Mouse (Mus musculus) adrenal gland, adult 8-10 months (tissue): Measurements from ENCODE around the gene Plcd4. TPM values are rescaled to one million over a fixed set of nuclear protein-coding genes. Genes with fewer than 3 reads are reported as not detected.

Experiments
- DNase-seq: peaks from one replicate; pipeline ENCODE4 v3.0.0; 2022
- microRNA-seq, 2 experiments: library from miRNA; unstranded; fragments of <30 nt; microRNA quantifications; one replicate each; pipeline ENCODE4 v1.2.0; 2022
- total RNA-seq, 4 experiments: library from RNA; stranded (reverse); gene quantifications; 2 replicates each; pipeline ENCODE4 v1.2.4; 2022

The Plcd4 gene
- total RNA-seq, 4 experiments from 2014 or later = 1.1 to 2.1 (median 1.5) TPM

GRCm38 (mm10) chr1:74600501-74601266 lies 58.0 kb downstream of the Plcd4 start:
- DNase-seq = no peak

GRCm38 (mm10) chr1:74601267-74601962 lies 58.7 kb downstream of the Plcd4 start, which contains the start of the genes Rnf25 and Stk36:
Gene Rnf25 (minus strand): TSS chr1:74601397.
Gene Stk36 (plus strand): TSS chr1:74601445.
- peak; percentile 82 for DNase-seq

Small RNAs within 50 kb of the gene (microRNA-seq; reads per million reads assigned to microRNA genes)
- 0 reads per million in 2 experiments for gene Gm25035

Other genes with a start within 250 kb of the Plcd4 start
- gene Tmbim1, start 237.3 kb upstream of the Plcd4 start, total RNA-seq = 100 to 1,000 TPM; 123 to 136 (median 131) TPM
- 1 to 10 TPM in 2 of 4 experiments, under 1 TPM in 2; 0.21 to 1.4 (median 0.81) TPM for gene Catip, start 180.8 kb upstream of the Plcd4 start, total RNA-seq
- gene Slc11a1, start 167.7 kb upstream of the Plcd4 start, total RNA-seq = 10 to 100 TPM; 12.9 to 29.1 (median 19.7) TPM
- 100 to 1,000 TPM; 141 to 175 (median 160) TPM for gene Ctdsp1, start 151.4 kb upstream of the Plcd4 start, total RNA-seq
- gene Vil1, start 133.5 kb upstream of the Plcd4 start, total RNA-seq = 1 to 10 TPM in 3 of 4 experiments, under 1 TPM in 1; 0.96 to 4.1 (median 2.6) TPM
- 10 to 100 TPM; 27.1 to 29.4 (median 28.1) TPM for gene Cnot9, start 36.8 kb upstream of the Plcd4 start, total RNA-seq
- 10 to 100 TPM; 14.1 to 23.0 (median 17.8) TPM for gene Usp37, start 1.4 kb downstream of the Plcd4 start, total RNA-seq
- 10 to 100 TPM; 14.3 to 20.2 (median 18.3) TPM for gene Zfp142, start 45.4 kb downstream of the Plcd4 start, total RNA-seq
- gene Bcs1l, start 45.4 kb downstream of the Plcd4 start, total RNA-seq = 10 to 100 TPM; 27.1 to 33.2 (median 29.0) TPM
- 10 to 100 TPM; 50.2 to 79.7 (median 66.6) TPM for gene Rnf25, start 58.5 kb downstream of the Plcd4 start, total RNA-seq
- gene Stk36, start 58.6 kb downstream of the Plcd4 start, total RNA-seq = 10 to 100 TPM in 1 of 4 experiments, 1 to 10 TPM in 3; 3.5 to 11.8 (median 4.8) TPM
- gene Ttll4, start 118.9 kb downstream of the Plcd4 start, total RNA-seq = 10 to 100 TPM; 18.4 to 30.1 (median 21.1) TPM
- 10 to 100 TPM; 12.2 to 28.3 (median 14.8) TPM for gene Cyp27a1, start 170.7 kb downstream of the Plcd4 start, total RNA-seq
- gene Prkag3, start 206.3 kb downstream of the Plcd4 start, total RNA-seq = 1 to 10 TPM in 1 of 4 experiments, under 1 TPM in 1, not detected in 2; 0.55 to 1.3 TPM
- gene Wnt6, start 229.0 kb downstream of the Plcd4 start, total RNA-seq = 1 to 10 TPM; 3.9 to 6.6 (median 5.7) TPM
- gene Wnt10a, start 248.6 kb downstream of the Plcd4 start, total RNA-seq = 1 to 10 TPM in 1 of 4 experiments, under 1 TPM in 3; 0.58 to 1.0 (median 0.84) TPM